Mouse (Mus musculus): ENCODE data around the gene Olfr1450. TPM values are rescaled to one million over a fixed set of nuclear protein-coding genes. Genes with fewer than 3 reads are reported as not detected.

Olfr1450 gene
- polyA plus RNA-seq (2012; ENCODE audit: low replicate concordance): not detected in 2 replicates

DNA sequence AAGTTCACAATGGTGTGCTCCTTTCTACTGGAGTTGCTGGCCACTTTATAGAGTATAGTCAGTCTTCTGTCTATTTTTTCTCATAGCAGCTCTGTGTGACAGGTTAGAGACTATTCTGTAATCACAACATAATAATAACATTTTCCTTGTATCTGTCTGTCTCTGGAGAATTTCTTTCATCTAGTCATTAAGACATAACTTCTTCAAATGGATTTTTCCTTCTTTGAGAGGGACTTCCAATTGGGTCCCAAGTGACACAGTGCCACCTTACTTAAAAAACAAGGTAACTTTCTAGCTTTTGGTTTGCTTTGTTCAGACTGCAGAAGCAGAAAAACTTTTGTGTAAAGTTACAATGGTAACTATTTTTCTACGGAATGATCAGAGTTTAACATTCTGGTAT, at the start of gene Olfr1450:
TSS of gene Olfr1450 (plus strand) at position 301 of the 400 bp plus-strand sequence.

DNA sequence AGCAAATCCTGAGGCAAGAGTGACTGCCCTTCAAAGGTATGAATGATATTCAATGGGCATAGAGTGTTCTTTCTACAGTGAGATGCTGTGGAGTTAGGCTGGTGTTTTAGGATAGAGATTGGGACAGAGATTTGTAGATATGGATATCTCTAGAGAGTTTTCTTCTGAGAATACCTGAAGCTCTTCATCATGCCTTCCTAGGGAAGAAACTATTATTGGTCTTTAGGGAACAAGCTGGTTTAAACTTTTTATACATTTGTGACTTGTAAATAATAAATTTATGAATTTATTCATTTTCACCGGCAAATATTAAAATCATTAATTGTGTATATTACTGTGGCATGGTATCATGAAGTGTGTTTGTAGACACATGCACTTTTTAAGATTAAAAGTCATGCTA, 46.4 kb upstream of the Olfr1450 start, which contains the start of gene Olfr1447:
TSS of gene Olfr1447 (minus strand) at position 101 of the 400 bp plus-strand sequence.

DNA sequence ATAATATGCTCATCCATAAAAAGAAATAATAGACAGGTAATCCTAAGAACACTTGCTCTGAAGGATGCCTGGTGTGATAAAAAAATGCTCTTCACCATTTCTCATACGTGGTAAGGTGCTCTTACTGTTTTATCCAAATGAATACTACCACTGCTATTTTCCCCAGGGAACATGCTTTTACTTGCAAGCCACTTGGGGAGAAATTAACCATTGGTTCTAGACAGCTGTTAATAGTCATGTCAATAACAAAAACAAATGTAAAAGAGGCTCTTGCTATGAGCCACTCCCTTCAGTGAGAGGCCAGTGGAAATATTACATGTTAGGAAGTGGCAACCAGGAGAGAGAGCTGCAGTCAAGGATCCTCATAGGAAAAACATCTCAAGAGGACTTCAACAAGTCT, 25.7 kb upstream of the Olfr1450 start, which contains the start of gene Olfr1448:
TSS of gene Olfr1448 (minus strand) at position 101 of the 400 bp plus-strand sequence.

DNA sequence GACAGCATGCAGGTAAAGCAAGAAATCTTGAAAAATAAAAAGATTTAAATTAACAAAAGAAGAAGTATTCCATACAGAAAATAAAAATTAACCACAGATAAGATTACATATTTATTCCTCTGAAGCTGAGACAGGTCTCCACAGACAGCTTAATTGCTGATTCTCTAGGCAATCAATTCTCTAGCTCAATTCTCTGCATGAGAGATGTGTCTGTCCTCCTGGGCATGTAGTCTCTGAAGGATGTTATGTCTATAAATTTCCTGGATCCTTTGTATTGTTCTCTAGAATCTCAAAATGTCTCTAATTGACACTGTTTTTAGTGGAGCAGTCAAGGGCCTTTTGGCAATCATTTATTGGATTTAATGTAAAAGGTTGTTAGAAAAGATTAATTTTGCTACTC, 19.5 kb upstream of the Olfr1450 start, which contains the start of gene Olfr1449:
TSS of gene Olfr1449 (plus strand) at position 301 of the 400 bp plus-strand sequence.

DNA sequence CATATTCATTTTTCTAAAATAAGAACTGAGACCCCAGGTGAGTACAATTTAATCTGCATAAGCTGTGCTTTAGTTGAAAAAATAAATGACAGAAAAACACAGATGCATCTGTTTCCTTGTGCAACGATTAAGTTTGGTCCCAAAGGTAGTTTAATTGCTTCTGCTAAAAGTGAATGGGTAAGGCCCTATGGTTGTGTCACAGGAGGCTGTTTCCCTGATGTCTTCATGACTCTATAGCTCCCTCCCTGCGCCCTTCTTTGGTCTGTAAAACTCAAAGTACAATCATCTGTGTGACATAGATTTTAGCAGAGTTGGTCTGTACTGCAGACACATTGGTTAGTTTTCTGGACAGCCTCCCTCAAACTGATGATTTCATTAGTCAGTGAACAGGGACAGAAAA, 44.7 kb downstream of the Olfr1450 start, which contains the start of gene Olfr1451:
TSS of gene Olfr1451 (plus strand) at position 301 of the 400 bp plus-strand sequence.

Other genes starting within 250 kb of the Olfr1450 start
- not detected in 2 replicates for gene Cntf, start 184.6 kb upstream of the Olfr1450 start, polyA plus RNA-seq (2012; ENCODE audit: low replicate concordance)
- 27.9 and 41.2 TPM in 2 replicates for gene Zfp91, start 154.1 kb upstream of the Olfr1450 start, polyA plus RNA-seq (2012; ENCODE audit: low replicate concordance)
- 0.54 and 1.7 TPM in 2 replicates for gene Lpxn, start 154.1 kb upstream of the Olfr1450 start, polyA plus RNA-seq (2012; ENCODE audit: low replicate concordance)
- not detected in 2 replicates for gene Gm5244, start 103.6 kb upstream of the Olfr1450 start, polyA plus RNA-seq (2012; ENCODE audit: low replicate concordance)
- gene Olfr1444, start 93.0 kb upstream of the Olfr1450 start, polyA plus RNA-seq (2012; ENCODE audit: low replicate concordance): not detected in 2 replicates
- 0.18 TPM in 1 of 2 replicates, not detected in the other for gene Olfr1445, start 66.4 kb upstream of the Olfr1450 start, polyA plus RNA-seq (2012; ENCODE audit: low replicate concordance)
- gene Olfr1446, start 56.7 kb upstream of the Olfr1450 start, polyA plus RNA-seq (2012; ENCODE audit: low replicate concordance): 0.09 TPM in 1 of 2 replicates, not detected in the other
- gene Olfr1447, start 46.5 kb upstream of the Olfr1450 start, polyA plus RNA-seq (2012; ENCODE audit: low replicate concordance): not detected in 2 replicates
- gene Olfr1448, start 25.8 kb upstream of the Olfr1450 start, polyA plus RNA-seq (2012; ENCODE audit: low replicate concordance): not detected in 2 replicates
- not detected in 2 replicates for gene Olfr1449, start 19.4 kb upstream of the Olfr1450 start, polyA plus RNA-seq (2012; ENCODE audit: low replicate concordance)
- gene Olfr1451, start 44.8 kb downstream of the Olfr1450 start, polyA plus RNA-seq (2012; ENCODE audit: low replicate concordance): not detected in 2 replicates
- not detected in 2 replicates for gene Olfr1453, start 78.1 kb downstream of the Olfr1450 start, polyA plus RNA-seq (2012; ENCODE audit: low replicate concordance)
- not detected in 2 replicates for gene Olfr1454, start 110.4 kb downstream of the Olfr1450 start, polyA plus RNA-seq (2012; ENCODE audit: low replicate concordance)
- gene Olfr1457, start 147.6 kb downstream of the Olfr1450 start, polyA plus RNA-seq (2012; ENCODE audit: low replicate concordance): not detected in 2 replicates
- gene Olfr1458, start 156.5 kb downstream of the Olfr1450 start, polyA plus RNA-seq (2012; ENCODE audit: low replicate concordance): not detected in 2 replicates
- not detected in 2 replicates for gene Olfr1459, start 199.3 kb downstream of the Olfr1450 start, polyA plus RNA-seq (2012; ENCODE audit: low replicate concordance)
- gene Olfr1461, start 212.7 kb downstream of the Olfr1450 start, polyA plus RNA-seq (2012; ENCODE audit: low replicate concordance): not detected in 2 replicates
- gene Olfr1462, start 235.5 kb downstream of the Olfr1450 start, polyA plus RNA-seq (2012; ENCODE audit: low replicate concordance): not detected in 2 replicates